Mouse (Mus musculus): ENCODE data around the gene Bhlhe23. TPM values are rescaled to one million over a fixed set of nuclear protein-coding genes. Genes with fewer than 3 reads are reported as not detected.

Bhlhe23 gene
- polyA plus RNA-seq, 1 experiment from 2014 or later: not detected

GRCm38 (mm10) chr2:180809510-180809909 lies 32.8 kb upstream of the Bhlhe23 start:
- Histone ChIP-seq H3K4me1 (ENCODE audit: control insufficient read depth, low read depth, low read length) (no peaks in the 10 kb centered on the region), H3K27me3 (ENCODE audit: control insufficient read depth, insufficient read depth, low read depth, low read length) (no peaks in the 10 kb centered on the region), H3K9ac (ENCODE audit: low read depth, low read length) (no peak overlapping the region), H3K4me3 (ENCODE audit: low read depth, low read length) (no peak overlapping the region), H3K9me3 (replicated peaks; ENCODE audit: control insufficient read depth, low read length) (no peaks in the 10 kb centered on the region), H3K4me2 (ENCODE audit: low read depth, low read length) (no peak overlapping the region), H3K27ac (ENCODE audit: low read length) (no peak overlapping the region), H3K36me3 (ENCODE audit: control insufficient read depth, insufficient read depth) (no peaks in the 10 kb centered on the region)
- ATAC-seq (ENCODE audit: low read depth): no peak
- WGBS (ENCODE audit: insufficient replicate concordance): 61% methylated on average over 10 of the region's 10 CpGs

- Histone ChIP-seq H3K27ac (ENCODE audit: low read length) (no peak overlapping the region), H3K4me2 (ENCODE audit: low read depth, low read length) (no peak overlapping the region), H3K4me1 (ENCODE audit: control insufficient read depth, low read depth, low read length) (no peaks in the 10 kb centered on the region), H3K9ac (ENCODE audit: low read depth, low read length) (no peak overlapping the region), H3K9me3 (replicated peaks; ENCODE audit: control insufficient read depth, low read length) (no peaks in the 10 kb centered on the region), H3K4me3 (ENCODE audit: low read depth, low read length) (no peak overlapping the region), H3K27me3 (ENCODE audit: control insufficient read depth, insufficient read depth, low read depth, low read length) (no peaks in the 10 kb centered on the region), H3K36me3 (ENCODE audit: control insufficient read depth, insufficient read depth) (no peaks in the 10 kb centered on the region)
- no peak for ATAC-seq (ENCODE audit: low read depth)
- WGBS (ENCODE audit: insufficient replicate concordance): 33% methylated on average over 1 of the region's 1 CpGs
These were observed 29.3 kb upstream of the Bhlhe23 start for GRCm38 (mm10) chr2:180805966-180806365.

- Histone ChIP-seq H3K9me3 (replicated peaks; ENCODE audit: control insufficient read depth, low read length) (no peaks in the 10 kb centered on the region), H3K9ac (ENCODE audit: low read depth, low read length) (no peak overlapping the region), H3K4me2 (ENCODE audit: low read depth, low read length) (no peak overlapping the region), H3K4me1 (ENCODE audit: control insufficient read depth, low read depth, low read length) (no peaks in the 10 kb centered on the region), H3K27me3 (ENCODE audit: control insufficient read depth, insufficient read depth, low read depth, low read length) (no peaks in the 10 kb centered on the region), H3K36me3 (ENCODE audit: control insufficient read depth, insufficient read depth) (no peaks in the 10 kb centered on the region), H3K4me3 (ENCODE audit: low read depth, low read length) (no peak overlapping the region), H3K27ac (ENCODE audit: low read length) (no peak overlapping the region)
- ATAC-seq (ENCODE audit: low read depth): no peak
- WGBS (ENCODE audit: insufficient replicate concordance): 41% methylated on average over 4 of the region's 4 CpGs
These were observed 19.3 kb upstream of the Bhlhe23 start for GRCm38 (mm10) chr2:180796008-180796407.

GRCm38 (mm10) chr2:180795597-180795996 lies 18.9 kb upstream of the Bhlhe23 start:
- Histone ChIP-seq H3K4me2 (ENCODE audit: low read depth, low read length) (no peak overlapping the region), H3K9me3 (replicated peaks; ENCODE audit: control insufficient read depth, low read length) (no peaks in the 10 kb centered on the region), H3K4me1 (ENCODE audit: control insufficient read depth, low read depth, low read length) (no peaks in the 10 kb centered on the region), H3K36me3 (ENCODE audit: control insufficient read depth, insufficient read depth) (no peaks in the 10 kb centered on the region), H3K27me3 (ENCODE audit: control insufficient read depth, insufficient read depth, low read depth, low read length) (no peaks in the 10 kb centered on the region), H3K27ac (ENCODE audit: low read length) (no peak overlapping the region), H3K4me3 (ENCODE audit: low read depth, low read length) (no peak overlapping the region), H3K9ac (ENCODE audit: low read depth, low read length) (no peak overlapping the region)
- WGBS (ENCODE audit: insufficient replicate concordance): 23% methylated on average over 3 of the region's 3 CpGs
- no peak for ATAC-seq (ENCODE audit: low read depth)

GRCm38 (mm10) chr2:180794422-180794821 lies 17.7 kb upstream of the Bhlhe23 start:
- ATAC-seq (ENCODE audit: low read depth): no peak
- Histone ChIP-seq H3K4me1 (ENCODE audit: control insufficient read depth, low read depth, low read length) (no peaks in the 10 kb centered on the region), H3K36me3 (ENCODE audit: control insufficient read depth, insufficient read depth) (no peaks in the 10 kb centered on the region), H3K4me2 (ENCODE audit: low read depth, low read length) (no peak overlapping the region), H3K27me3 (ENCODE audit: control insufficient read depth, insufficient read depth, low read depth, low read length) (no peaks in the 10 kb centered on the region), H3K9ac (ENCODE audit: low read depth, low read length) (no peak overlapping the region), H3K27ac (ENCODE audit: low read length) (no peak overlapping the region), H3K9me3 (replicated peaks; ENCODE audit: control insufficient read depth, low read length) (no peaks in the 10 kb centered on the region), H3K4me3 (ENCODE audit: low read depth, low read length) (no peak overlapping the region)
- 70% methylated on average over 2 of the region's 2 CpGs for WGBS (ENCODE audit: insufficient replicate concordance)

- Histone ChIP-seq H3K4me1 (ENCODE audit: control insufficient read depth, low read depth, low read length) (no peaks in the 10 kb centered on the region), H3K27me3 (ENCODE audit: control insufficient read depth, insufficient read depth, low read depth, low read length) (peaks cover 6% of the 10 kb centered on the region), H3K36me3 (ENCODE audit: control insufficient read depth, insufficient read depth) (no peaks in the 10 kb centered on the region), H3K4me2 (ENCODE audit: low read depth, low read length) (no peak overlapping the region), H3K9ac (ENCODE audit: low read depth, low read length) (no peak overlapping the region), H3K9me3 (replicated peaks; ENCODE audit: control insufficient read depth, low read length) (no peaks in the 10 kb centered on the region), H3K4me3 (ENCODE audit: low read depth, low read length) (no peak overlapping the region), H3K27ac (ENCODE audit: low read length) (no peak overlapping the region)
- WGBS (ENCODE audit: insufficient replicate concordance): 32% methylated on average over 4 of the region's 4 CpGs
- no peak for ATAC-seq (ENCODE audit: low read depth)
These were observed 15.0 kb upstream of the Bhlhe23 start for GRCm38 (mm10) chr2:180791674-180792073.

GRCm38 (mm10) chr2:180788843-180789242 lies 12.1 kb upstream of the Bhlhe23 start:
- 7% methylated on average over 6 of the region's 7 CpGs for WGBS (ENCODE audit: insufficient replicate concordance)
- no peak for ATAC-seq (ENCODE audit: low read depth)
- Histone ChIP-seq H3K27me3 (ENCODE audit: control insufficient read depth, insufficient read depth, low read depth, low read length) (peaks cover 6% of the 10 kb centered on the region), H3K4me3 (ENCODE audit: low read depth, low read length) (no peak overlapping the region), H3K9ac (ENCODE audit: low read depth, low read length) (no peak overlapping the region), H3K27ac (ENCODE audit: low read length) (no peak overlapping the region), H3K9me3 (replicated peaks; ENCODE audit: control insufficient read depth, low read length) (no peaks in the 10 kb centered on the region), H3K4me2 (ENCODE audit: low read depth, low read length) (no peak overlapping the region), H3K36me3 (ENCODE audit: control insufficient read depth, insufficient read depth) (no peaks in the 10 kb centered on the region), H3K4me1 (ENCODE audit: control insufficient read depth, low read depth, low read length) (no peaks in the 10 kb centered on the region)

GRCm38 (mm10) chr2:180788386-180788785 lies 11.7 kb upstream of the Bhlhe23 start:
- Histone ChIP-seq H3K9ac (ENCODE audit: low read depth, low read length) (no peak overlapping the region), H3K27ac (ENCODE audit: low read length) (no peak overlapping the region), H3K4me1 (ENCODE audit: control insufficient read depth, low read depth, low read length) (no peaks in the 10 kb centered on the region), H3K27me3 (ENCODE audit: control insufficient read depth, insufficient read depth, low read depth, low read length) (peaks cover 6% of the 10 kb centered on the region), H3K4me3 (ENCODE audit: low read depth, low read length) (no peak overlapping the region), H3K36me3 (ENCODE audit: control insufficient read depth, insufficient read depth) (no peaks in the 10 kb centered on the region), H3K4me2 (ENCODE audit: low read depth, low read length) (no peak overlapping the region), H3K9me3 (replicated peaks; ENCODE audit: control insufficient read depth, low read length) (no peaks in the 10 kb centered on the region)
- ATAC-seq (ENCODE audit: low read depth): no peak
- WGBS (ENCODE audit: insufficient replicate concordance): 15% methylated on average over 2 of the region's 2 CpGs

GRCm38 (mm10) chr2:180787566-180788232 lies 11.0 kb upstream of the Bhlhe23 start:
- Histone ChIP-seq H3K4me1 (ENCODE audit: control insufficient read depth, low read depth, low read length) (no peaks in the 10 kb centered on the region), H3K9ac (ENCODE audit: low read depth, low read length) (no peak overlapping the region), H3K4me3 (ENCODE audit: low read depth, low read length) (no peak overlapping the region), H3K9me3 (replicated peaks; ENCODE audit: control insufficient read depth, low read length) (no peaks in the 10 kb centered on the region), H3K27me3 (ENCODE audit: control insufficient read depth, insufficient read depth, low read depth, low read length) (peaks cover 6% of the 10 kb centered on the region), H3K36me3 (ENCODE audit: control insufficient read depth, insufficient read depth) (no peaks in the 10 kb centered on the region), H3K4me2 (ENCODE audit: low read depth, low read length) (no peak overlapping the region), H3K27ac (ENCODE audit: low read length) (no peak overlapping the region)
- WGBS (ENCODE audit: insufficient replicate concordance): 69% methylated on average over 13 of the region's 13 CpGs
- no peak for ATAC-seq (ENCODE audit: low read depth)

Measured in liver, embryonic 16.5 days (tissue).